Mouse (Mus musculus): Measurements from ENCODE around the gene Ndufs4. TPM values are rescaled to one million over a fixed set of nuclear protein-coding genes. Genes with fewer than 3 reads are reported as not detected.
"Not testable (repeated sequence)": the region's sequence is repeated elsewhere in the genome, so short reads cannot be mapped to it uniquely, and the experiment has no call there.

Ndufs4 gene
- polyA plus RNA-seq, 1 experiment from 2014 or later: 161 TPM

GRCm38 (mm10) chr13:114319136-114319535 is 68.9 kb downstream of the Ndufs4 start:
- Histone ChIP-seq H3K36me3 (no peaks in the 10 kb centered on the region), H3K9me3 (replicated peaks) (no peaks in the 10 kb centered on the region), H3K9ac (no peak overlapping the region), H3K4me2 (no peak overlapping the region), H3K4me3 (no peak overlapping the region), H3K27ac (no peak overlapping the region), H3K27me3 (replicated peaks) (no peaks in the 10 kb centered on the region), H3K4me1 (peaks cover 13% of the 10 kb centered on the region)
- no peak for ATAC-seq

- Histone ChIP-seq H3K9me3 (replicated peaks) (no peaks in the 10 kb centered on the region), H3K36me3 (peaks cover 4% of the 10 kb centered on the region), H3K4me3 (no peak overlapping the region), H3K4me1 (peaks cover 13% of the 10 kb centered on the region), H3K27ac (peak overlapping the region; percentile 51; the same call in 1 of the 2 replicates), H3K4me2 (no peak overlapping the region), H3K9ac (no peak overlapping the region), H3K27me3 (replicated peaks) (no peaks in the 10 kb centered on the region)
- WGBS (ENCODE audit: insufficient replicate concordance): 57% methylated on average over 3 of the region's 3 CpGs
- ATAC-seq: peak; percentile 84
These were observed 72.7 kb downstream of the Ndufs4 start for GRCm38 (mm10) chr13:114315374-114315773.

GRCm38 (mm10) chr13:114314953-114315352 is 73.1 kb downstream of the Ndufs4 start:
- Histone ChIP-seq H3K27ac (peak overlapping the region; percentile 51; the same call in 1 of the 2 replicates), H3K9ac (no peak overlapping the region), H3K9me3 (replicated peaks) (no peaks in the 10 kb centered on the region), H3K4me2 (no peak overlapping the region), H3K27me3 (replicated peaks) (no peaks in the 10 kb centered on the region), H3K36me3 (peaks cover 4% of the 10 kb centered on the region), H3K4me3 (no peak overlapping the region), H3K4me1 (peaks cover 11% of the 10 kb centered on the region)
- WGBS (ENCODE audit: insufficient replicate concordance): 72% methylated on average over 3 of the region's 3 CpGs
- ATAC-seq: peak; percentile 79

- WGBS (ENCODE audit: insufficient replicate concordance): 85% methylated on average over 11 of the region's 11 CpGs
- H3K4me3 ChIP-seq: no peak overlapping the region
- no peak overlapping the region for H3K4me2 ChIP-seq
- no peak for ATAC-seq
- no peak overlapping the region for H3K9ac ChIP-seq
- H3K36me3 ChIP-seq: peaks cover 7% of the 10 kb centered on the region
- no peaks in the 10 kb centered on the region for H3K27me3 ChIP-seq (replicated peaks)
- no peaks in the 10 kb centered on the region for H3K9me3 ChIP-seq (replicated peaks)
- H3K4me1 ChIP-seq: peaks cover 6% of the 10 kb centered on the region
- no peak overlapping the region for H3K27ac ChIP-seq
These were observed 77.5 kb downstream of the Ndufs4 start for GRCm38 (mm10) chr13:114310591-114310990.

GRCm38 (mm10) chr13:114304684-114305083 is 83.4 kb downstream of the Ndufs4 start:
- H3K4me3 ChIP-seq: no peak overlapping the region
- H3K4me2 ChIP-seq: no peak overlapping the region
- no peaks in the 10 kb centered on the region for H3K27me3 ChIP-seq (replicated peaks)
- ATAC-seq: no peak
- H3K9ac ChIP-seq: no peak overlapping the region
- 81% methylated on average over 7 of the region's 7 CpGs for WGBS (ENCODE audit: insufficient replicate concordance)
- H3K36me3 ChIP-seq: peaks cover 12% of the 10 kb centered on the region; the same call in 1 of the 2 replicates
- no peak overlapping the region for H3K27ac ChIP-seq
- H3K9me3 ChIP-seq (replicated peaks): no peaks in the 10 kb centered on the region
- peaks cover 10% of the 10 kb centered on the region; the same call in 1 of the 2 replicates for H3K4me1 ChIP-seq

GRCm38 (mm10) chr13:114303466-114304175 is 84.4 kb downstream of the Ndufs4 start:
- no peaks in the 10 kb centered on the region for H3K9me3 ChIP-seq (replicated peaks)
- H3K4me2 ChIP-seq: no peak overlapping the region
- H3K36me3 ChIP-seq: peaks cover 15% of the 10 kb centered on the region; the same call in 1 of the 2 replicates
- H3K4me3 ChIP-seq: no peak overlapping the region
- H3K27me3 ChIP-seq (replicated peaks): no peaks in the 10 kb centered on the region
- H3K9ac ChIP-seq: no peak overlapping the region
- H3K27ac ChIP-seq: no peak overlapping the region
- WGBS (ENCODE audit: insufficient replicate concordance): 64% methylated on average over 4 of the region's 4 CpGs
- H3K4me1 ChIP-seq: peaks cover 10% of the 10 kb centered on the region; the same call in 1 of the 2 replicates
- 0 out of 2 replicates have a peak, but pooled peaks have one; percentile 37 for ATAC-seq

- Histone ChIP-seq H3K27me3 (replicated peaks) (no peaks in the 10 kb centered on the region), H3K9me3 (replicated peaks) (no peaks in the 10 kb centered on the region), H3K9ac (no peak overlapping the region), H3K27ac (no peak overlapping the region), H3K36me3 (peaks cover 3% of the 10 kb centered on the region; the same call in 1 of the 2 replicates), H3K4me2 (no peak overlapping the region), H3K4me3 (no peak overlapping the region), H3K4me1 (no peaks in the 10 kb centered on the region)
- ATAC-seq: no peak
- WGBS (ENCODE audit: insufficient replicate concordance): 68% methylated on average over 3 of the region's 3 CpGs
These were observed 90.3 kb downstream of the Ndufs4 start for GRCm38 (mm10) chr13:114297761-114298160.

GRCm38 (mm10) chr13:114296556-114296955 is 91.5 kb downstream of the Ndufs4 start:
- Histone ChIP-seq H3K4me1 (no peaks in the 10 kb centered on the region), H3K9me3 (replicated peaks) (no peaks in the 10 kb centered on the region), H3K4me3 (no peak overlapping the region), H3K36me3 (peaks cover 3% of the 10 kb centered on the region; the same call in 1 of the 2 replicates), H3K4me2 (no peak overlapping the region), H3K27ac (no peak overlapping the region), H3K9ac (no peak overlapping the region), H3K27me3 (replicated peaks) (no peaks in the 10 kb centered on the region)
- 72% methylated on average over 4 of the region's 4 CpGs for whole genome bisulfite sequencing (ENCODE audit: insufficient replicate concordance)
- ATAC-seq: no peak

GRCm38 (mm10) chr13:114289411-114289810 is 98.6 kb downstream of the Ndufs4 start:
- Histone ChIP-seq H3K4me3 (no peak overlapping the region), H3K9ac (no peak overlapping the region), H3K4me1 (no peaks in the 10 kb centered on the region), H3K9me3 (replicated peaks) (no peaks in the 10 kb centered on the region), H3K4me2 (no peak overlapping the region), H3K27ac (no peak overlapping the region), H3K27me3 (replicated peaks) (no peaks in the 10 kb centered on the region), H3K36me3 (peaks cover 22% of the 10 kb centered on the region)
- ATAC-seq: no peak
- 89% methylated on average over 1 of the region's 1 CpGs for WGBS (ENCODE audit: insufficient replicate concordance)

GRCm38 (mm10) chr13:114288511-114288910 is 99.5 kb downstream of the Ndufs4 start:
- no peaks in the 10 kb centered on the region for H3K9me3 ChIP-seq (replicated peaks)
- H3K4me3 ChIP-seq: no peak overlapping the region
- WGBS (ENCODE audit: insufficient replicate concordance): 84% methylated on average over 3 of the region's 3 CpGs
- H3K4me1 ChIP-seq: no peaks in the 10 kb centered on the region
- no peaks in the 10 kb centered on the region for H3K27me3 ChIP-seq (replicated peaks)
- no peak overlapping the region for H3K27ac ChIP-seq
- ATAC-seq: no peak
- no peak overlapping the region for H3K4me2 ChIP-seq
- H3K36me3 ChIP-seq: peaks cover 29% of the 10 kb centered on the region
- H3K9ac ChIP-seq: no peak overlapping the region

- H3K4me2 ChIP-seq; H3K36me3 ChIP-seq; H3K9ac ChIP-seq; H3K27ac ChIP-seq; H3K9me3 ChIP-seq (replicated peaks); H3K4me1 ChIP-seq; H3K27me3 ChIP-seq (replicated peaks); H3K4me3 ChIP-seq; ATAC-seq: not testable (repeated sequence)
- WGBS (ENCODE audit: insufficient replicate concordance): 81% methylated on average over 2 of the region's 2 CpGs
These were observed 109.4 kb downstream of the Ndufs4 start for GRCm38 (mm10) chr13:114278690-114279089.

- ATAC-seq: no peak
- H3K4me2 ChIP-seq: no peak overlapping the region
- 85% methylated on average over 5 of the region's 5 CpGs for WGBS (ENCODE audit: insufficient replicate concordance)
These were observed 110.8 kb downstream of the Ndufs4 start for GRCm38 (mm10) chr13:114277277-114277676.

More at GRCm38 (mm10) chr13:114277277-114277676, 110.8 kb downstream of the Ndufs4 start:
- Histone ChIP-seq H3K36me3 (no peaks in the 10 kb centered on the region), H3K27ac (no peak overlapping the region), H3K4me3 (no peak overlapping the region), H3K4me1 (no peaks in the 10 kb centered on the region), H3K9ac (no peak overlapping the region), H3K9me3 (replicated peaks) (no peaks in the 10 kb centered on the region), H3K27me3 (replicated peaks) (no peaks in the 10 kb centered on the region)
